Mouse (Mus musculus): ENCODE data around the gene Cacng5.
A peak's percentile ranks its signal among the peaks of the same experiment; 100 is the strongest.

GRCm38 (mm10) chr11:107872743-107873142, 42.1 kb downstream of the Cacng5 start:
- no peak for TF ChIP-seq EP300 (IDR thresholded peaks at IDR 0.05; ENCODE audit: low read depth)
- peak; percentile 56 for TF ChIP-seq CTCF (IDR thresholded peaks at IDR 0.05; ENCODE audit: low read depth)

Measured in liver, embryonic 14.5 days (tissue).